Mouse (Mus musculus) thymus, adult 18-20 months (tissue): ENCODE measurements at regions not wholly inside any gene's neighbourhood (a gene's known extent, or its start where the extent isn't known, plus 50 kb on each side); places are given as distances from the start of the nearest gene placed in this dataset.

ENCODE experiments used
- DNase-seq, 2 experiments: peaks; one replicate each; pipeline ENCODE4 v3.0.0; 2022; ENCODE audit warnings: mixed read lengths in 2 of 2

DNA sequence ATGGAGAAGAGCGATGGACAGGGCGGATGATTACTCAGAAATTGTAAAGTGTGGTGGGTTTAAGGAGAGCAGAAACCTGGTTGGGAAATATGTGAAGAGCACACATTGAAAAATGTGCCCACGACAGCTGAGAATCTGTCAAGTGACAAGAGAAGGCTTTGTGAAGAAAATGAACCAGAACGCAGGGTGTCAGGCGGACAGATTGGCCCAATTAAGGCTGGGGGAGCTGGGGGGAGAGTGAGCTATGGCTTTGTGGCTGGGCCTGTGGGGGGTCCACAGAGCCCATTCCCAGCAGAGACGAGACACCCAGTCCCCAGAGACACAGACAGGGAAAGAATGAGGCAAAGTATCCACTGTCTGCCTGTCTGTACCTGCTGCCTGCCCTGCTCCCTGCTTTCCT lies 153.3 kb downstream of the Shq1 start:
- no peak for DNase-seq

DNA sequence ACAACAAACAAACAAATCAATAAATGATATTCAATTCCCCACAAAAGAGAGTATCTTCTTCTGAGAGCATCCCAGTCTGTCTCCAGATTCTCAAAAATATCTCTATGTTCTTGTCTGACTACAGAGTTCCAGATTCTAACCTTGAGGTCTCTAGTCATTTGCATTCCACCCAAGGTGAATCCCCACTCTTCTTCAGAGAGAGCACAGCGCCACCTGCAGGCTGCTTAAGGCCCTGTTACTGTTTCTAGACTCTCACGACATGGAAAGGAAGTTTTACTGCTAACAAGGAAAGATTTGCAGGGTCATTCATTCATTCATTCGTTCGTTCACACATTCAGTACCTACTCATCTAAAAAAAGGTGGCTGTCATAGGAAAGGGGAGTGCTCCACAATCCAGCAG lies 158.3 kb downstream of the Shq1 start:
- DNase-seq, result no peak

- no peak for DNase-seq
These were observed 160.3 kb downstream of the Shq1 start for GRCm38 (mm10) chr6:100510676-100511075.

- DNase-seq, result no peak
These were observed 165.3 kb downstream of the Shq1 start for GRCm38 (mm10) chr6:100505506-100506247.

GRCm38 (mm10) chr6:100502961-100503782 lies 167.8 kb downstream of the Shq1 start:
- no peak for DNase-seq

DNA sequence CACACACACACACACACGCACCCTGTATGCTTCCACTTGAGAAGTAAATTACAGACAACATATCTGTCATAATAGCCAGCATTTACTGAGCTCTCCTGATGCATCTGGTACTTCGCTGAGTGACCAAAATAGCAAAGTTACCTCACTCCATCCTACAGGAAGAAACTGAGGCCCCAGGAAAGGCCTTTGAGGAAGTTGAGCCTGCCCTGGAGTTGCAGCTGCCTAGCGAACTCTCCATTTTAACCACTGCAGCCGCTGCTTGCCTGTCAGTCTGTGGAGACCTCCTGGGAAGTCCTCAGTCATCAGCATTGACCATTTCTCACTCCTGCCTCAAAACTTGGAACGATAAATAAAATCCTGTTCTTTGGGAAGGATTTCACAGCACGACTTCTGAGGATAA lies 168.8 kb downstream of the Shq1 start:
- no peak for DNase-seq

DNA sequence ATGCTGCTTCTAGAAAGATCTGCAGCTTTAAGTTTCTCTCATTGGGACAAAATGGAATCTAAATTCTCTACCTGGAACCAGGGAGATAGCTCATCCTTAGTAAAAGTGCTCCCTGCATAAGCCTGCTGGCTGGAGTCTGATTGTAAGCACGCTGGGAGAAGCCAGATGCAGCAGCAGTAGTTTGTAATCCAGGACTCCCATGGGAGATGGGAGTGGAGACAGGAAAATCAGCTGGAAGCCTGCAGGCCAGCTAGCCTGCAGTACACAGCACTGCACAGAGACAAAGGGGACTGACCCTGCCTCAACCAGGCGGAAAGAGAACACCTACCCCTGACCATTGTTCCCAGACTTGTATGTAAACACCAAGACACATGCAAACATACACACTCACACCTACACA lies 170.2 kb downstream of the Shq1 start:
- DNase-seq, result no peak

DNA sequence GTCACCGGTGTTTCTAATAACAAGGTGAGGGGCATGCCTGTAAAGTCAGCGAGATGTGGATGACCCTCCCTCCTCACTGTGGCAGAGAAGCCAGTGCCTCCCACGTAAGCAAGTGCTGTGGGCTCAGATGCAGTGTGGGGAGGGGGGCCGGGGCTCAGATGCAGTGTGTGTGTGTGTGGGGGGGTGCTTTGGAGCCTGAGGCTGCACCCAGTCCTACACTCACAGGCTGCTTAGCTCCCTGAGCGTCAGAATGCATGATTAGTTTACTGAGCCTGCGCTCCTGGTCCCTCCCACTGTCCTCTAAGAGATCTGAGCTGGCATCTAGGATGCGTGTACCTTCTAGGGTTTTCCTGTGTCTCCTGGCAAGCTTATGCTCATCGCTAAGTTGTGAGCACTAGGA lies 170.9 kb downstream of the Shq1 start:
- DNase-seq, result no peak

- DNase-seq, result no peak
These were observed 172.1 kb downstream of the Shq1 start for GRCm38 (mm10) chr6:100498861-100499271.

- no peak for DNase-seq
These were observed 172.8 kb downstream of the Shq1 start for GRCm38 (mm10) chr6:100498126-100498525.

- no peak for DNase-seq
These were observed 174.8 kb downstream of the Shq1 start for GRCm38 (mm10) chr6:100496135-100496534.

- no peak for DNase-seq
These were observed 175.8 kb downstream of the Shq1 start for GRCm38 (mm10) chr6:100495131-100495530.

DNA sequence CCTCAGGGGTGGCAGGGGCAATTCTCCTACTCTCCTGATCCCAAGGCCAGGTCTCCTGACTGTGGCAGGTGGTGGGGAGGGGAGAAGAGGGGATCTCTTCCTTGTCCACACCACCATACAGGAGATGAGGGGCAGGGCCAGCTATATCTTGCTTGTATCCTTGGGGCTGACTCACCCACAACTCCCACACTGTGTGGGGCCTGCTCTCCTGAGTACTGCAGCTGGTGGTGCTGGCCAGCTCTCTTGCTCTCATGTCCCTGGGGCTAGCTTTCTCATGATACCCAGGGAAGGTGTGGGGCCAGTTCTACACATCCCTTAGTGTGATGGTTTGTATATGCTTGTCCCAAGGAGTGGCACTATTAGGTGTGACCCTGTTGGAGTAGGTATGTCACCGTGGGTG lies 177.4 kb downstream of the Shq1 start:
- no peak for DNase-seq

DNA sequence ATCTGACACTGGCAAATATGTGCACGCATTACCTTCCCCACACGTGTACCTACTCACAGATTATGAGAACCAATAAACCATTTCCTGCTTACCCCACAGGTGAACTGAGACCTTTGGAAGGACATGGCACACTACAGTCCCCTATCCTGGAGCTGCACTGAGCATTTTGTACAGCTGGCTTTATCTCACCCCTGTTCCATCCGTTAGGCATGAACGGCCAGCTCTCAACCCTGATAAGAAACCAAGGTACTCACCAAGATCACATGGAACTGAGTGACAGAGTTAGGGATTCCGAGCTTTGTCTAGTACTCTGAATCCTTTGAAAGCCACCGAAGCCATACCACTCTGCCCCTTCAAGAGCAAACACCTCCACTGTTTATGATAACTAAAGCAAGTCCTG lies 179.1 kb downstream of the Shq1 start:
- no peak for DNase-seq

- DNase-seq, result no peak
These were observed 179.8 kb downstream of the Shq1 start for GRCm38 (mm10) chr6:100490920-100491712.

- DNase-seq, result no peak
These were observed 187.1 kb downstream of the Shq1 start for GRCm38 (mm10) chr6:100483836-100484235.

DNA sequence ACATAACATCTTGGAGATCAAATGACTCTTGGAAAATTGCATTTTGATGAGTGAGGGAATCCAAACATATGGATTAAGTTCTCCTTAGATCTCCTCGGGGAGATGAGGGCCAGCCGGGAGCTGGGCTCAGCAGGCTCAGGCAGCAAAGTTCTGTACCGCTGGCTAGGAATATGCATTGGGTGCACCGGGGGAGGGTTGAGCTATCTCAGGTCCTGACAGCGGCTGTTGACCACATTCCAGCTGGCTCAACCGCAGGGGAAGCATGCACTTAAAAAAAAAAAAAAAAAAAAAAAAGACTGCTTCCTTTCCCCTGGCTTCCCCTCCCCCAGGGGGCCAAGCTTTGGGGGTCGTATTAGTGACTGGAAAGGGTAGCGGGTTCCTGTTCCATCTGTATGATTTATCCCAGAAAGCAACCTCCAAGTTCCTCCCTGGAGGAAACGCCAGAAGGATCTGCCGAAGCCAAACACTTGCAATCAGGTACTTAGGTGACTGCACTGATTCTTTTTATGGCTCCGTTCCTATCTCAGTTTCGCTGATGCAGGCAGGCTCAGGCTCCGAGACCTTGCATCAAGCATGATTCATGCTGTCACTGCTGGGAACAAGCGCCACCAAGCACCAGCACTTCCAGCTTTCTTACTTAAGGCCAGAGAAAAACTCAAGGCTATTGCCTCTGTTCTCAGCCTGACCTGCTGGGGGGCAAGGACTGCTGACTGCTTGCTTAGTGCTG lies 187.7 kb downstream of the Shq1 start:
- DNase-seq, result peak in 1 of 2 experiments; percentile 11

- no peak for DNase-seq
These were observed 188.4 kb downstream of the Shq1 start for GRCm38 (mm10) chr6:100482572-100482971.

DNA sequence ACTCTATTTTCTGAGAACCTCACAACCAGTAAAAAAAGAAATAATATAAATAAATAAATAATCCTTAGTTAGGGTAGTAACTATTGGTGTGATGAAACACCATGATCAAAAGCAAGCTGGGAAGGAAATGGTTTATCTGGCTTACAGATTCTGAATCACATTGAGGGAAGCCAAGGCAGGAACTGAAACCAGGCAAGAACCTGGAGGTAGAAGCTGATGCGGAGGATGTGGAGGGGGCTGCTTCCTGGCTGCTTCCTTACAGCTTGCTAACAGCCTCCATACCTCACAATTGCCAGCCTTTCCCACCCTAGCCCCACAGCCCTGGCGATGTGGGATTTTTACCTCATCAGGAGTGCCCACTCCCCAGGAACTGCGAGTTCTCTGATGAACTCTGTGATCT lies 190.4 kb downstream of the Shq1 start:
- no peak for DNase-seq

DNA sequence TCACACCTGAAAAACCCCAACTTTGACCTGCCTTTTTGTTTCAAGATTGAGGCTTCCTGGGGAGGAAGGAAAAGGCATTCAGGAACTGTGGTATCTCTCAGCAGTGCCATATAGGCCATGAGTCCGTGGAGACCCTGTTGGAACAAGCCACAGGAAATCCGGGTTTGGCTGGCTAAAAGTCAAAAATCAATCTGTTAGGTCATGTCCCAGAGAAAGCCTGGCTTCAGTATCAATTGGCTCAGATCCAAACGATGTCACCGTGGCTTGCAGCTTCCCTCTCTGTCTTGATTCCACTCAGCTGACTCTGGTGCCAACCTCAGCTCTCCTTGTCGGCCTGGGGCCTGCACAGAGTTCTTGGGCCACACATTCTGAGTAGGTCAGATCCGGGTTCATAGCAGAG lies 191.1 kb downstream of the Shq1 start:
- DNase-seq, result no peak

GRCm38 (mm10) chr6:100479455-100479854 lies 191.5 kb downstream of the Shq1 start:
- no peak for DNase-seq

GRCm38 (mm10) chr6:100476550-100477366 lies 189.5 kb upstream of the Rybp start:
- DNase-seq, result no peak
